Mouse (Mus musculus) hematopoietic stem cell, adult 5-6 weeks (primary cell): ENCODE data around the gene Gm11115. TPM values are rescaled to one million over a fixed set of nuclear protein-coding genes. Genes with fewer than 3 reads are reported as not detected.

Source experiments
- ATAC-seq, 2 experiments: fragments of 125-278 bp in 1 of 2; replicated peaks in 1 of 2; 2 replicates each; pipeline ENCODE4 v1.8.0; 2016 to 2017; ENCODE audit warnings: inconsistent platforms in 2 of 2, mild to moderate bottlenecking in 2 of 2, moderate number of reproducible peaks in 2 of 2, low read depth in 1 of 2, moderate TSS enrichment in 1 of 2; ENCODE audit not compliant: low FRiP score in 2 of 2, poor library complexity in 2 of 2, severe bottlenecking in 2 of 2, insufficient read depth in 1 of 2, low TSS enrichment in 1 of 2
- total RNA-seq: library from RNA; stranded (forward); fragments of 172-1452, 232-1000 nt; gene quantifications from 2 replicates; pipeline ENCODE4 v1.2.3, GENCODE M21; 2017

The Gm11115 gene
- not detected in 2 replicates for total RNA-seq

GRCm38 (mm10) chr5:88153999-88154398, at the start of gene Gm11115:
Gene Gm11115 (minus strand): TSS chr5:88154099.
- ATAC-seq, result no peak

GRCm38 (mm10) chr5:88111430-88111829, 42.5 kb downstream of the Gm11115 start, which contains the start of gene Gm11116:
Gene Gm11116 (minus strand): TSS chr5:88111530.
- no peak for ATAC-seq

Other genes with a start within 250 kb of the Gm11115 start
- gene Csn3, start 228.5 kb downstream of the Gm11115 start, total RNA-seq, result not detected in 2 replicates
- gene 2310003L06Rik, start 184.6 kb downstream of the Gm11115 start, total RNA-seq, result not detected in 2 replicates
- gene Gm28434, start 184.6 kb downstream of the Gm11115 start, total RNA-seq, result not detected in 2 replicates
- gene Cabs1, start 174.7 kb downstream of the Gm11115 start, total RNA-seq, result not detected in 2 replicates
- not detected in 2 replicates for gene Smr3a, start 151.6 kb downstream of the Gm11115 start, total RNA-seq
- not detected in 2 replicates for gene Smr2, start 67.5 kb downstream of the Gm11115 start, total RNA-seq
- not detected in 2 replicates for gene Gm11116, start 42.6 kb downstream of the Gm11115 start, total RNA-seq
- gene Gm7714, start 114.8 kb upstream of the Gm11115 start, total RNA-seq, result not detected in 2 replicates
- not detected in 2 replicates for gene Prol1, start 163.2 kb upstream of the Gm11115 start, total RNA-seq
- not detected in 2 replicates for gene Amtn, start 222.0 kb upstream of the Gm11115 start, total RNA-seq